Mouse (Mus musculus): ENCODE measurements around the gene Apaf1. TPM values are rescaled to one million over a fixed set of nuclear protein-coding genes. Genes with fewer than 3 reads are reported as not detected.

Apaf1 gene
- polyA plus RNA-seq, 1 experiment from 2014 or later = 22.2 TPM

DNA sequence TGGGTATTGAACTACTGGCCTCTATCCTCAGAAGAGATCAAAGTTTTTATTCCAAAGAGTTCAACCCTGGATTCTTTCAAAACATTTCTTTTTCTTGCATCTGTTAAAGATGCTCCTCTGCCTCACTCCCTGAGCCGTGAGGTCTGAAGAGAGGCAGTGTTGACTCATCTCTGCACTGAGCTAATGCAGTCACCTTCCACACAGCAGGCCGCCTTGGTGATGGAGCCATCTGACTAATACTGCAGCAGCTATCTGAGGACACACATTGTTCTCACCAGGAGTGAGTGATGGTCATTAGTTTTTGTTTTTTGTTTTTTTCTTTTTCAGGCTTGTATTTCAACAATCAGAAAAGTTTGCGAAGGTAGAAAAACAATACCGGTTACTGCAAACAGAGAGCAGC lies 10.2 kb upstream of the Apaf1 start:
- WGBS = 81% methylated on average over 4 of the region's 4 CpGs
- H3K9me3 ChIP-seq (ENCODE audit: control insufficient read depth, low read length) = no peaks in the 10 kb centered on the region
- no peak overlapping the region for H3K27ac ChIP-seq
- H3K36me3 ChIP-seq (replicated peaks; ENCODE audit: control insufficient read depth, insufficient read depth) = peaks cover 7% of the 10 kb centered on the region; the same call in 1 of the 2 replicates
- H3K9ac ChIP-seq = no peak overlapping the region
- H3K4me2 ChIP-seq (replicated peaks) = no peak overlapping the region
- no peak for ATAC-seq (ENCODE audit: low FRiP score)
- no peaks in the 10 kb centered on the region for H3K27me3 ChIP-seq (ENCODE audit: control insufficient read depth, insufficient read depth, low read length)
- no peak overlapping the region for H3K4me3 ChIP-seq (replicated peaks; ENCODE audit: low read length)
- no peaks in the 10 kb centered on the region for H3K4me1 ChIP-seq (replicated peaks; ENCODE audit: control insufficient read depth, insufficient read depth, low read length)
- no peak for DNase-seq (ENCODE audit: low spot score)

GRCm38 (mm10) chr10:91083393-91083927 lies 890 bp upstream of the Apaf1 start:
- 48% methylated on average over 12 of the region's 12 CpGs for WGBS
- ATAC-seq (ENCODE audit: low FRiP score) = no peak

GRCm38 (mm10) chr10:91081959-91082507 lies 537 bp downstream of the Apaf1 start:
- peak overlapping the region; percentile 91 for H3K4me3 ChIP-seq (replicated peaks; ENCODE audit: low read length)
- H3K27ac ChIP-seq = peak overlapping the region; percentile 87
- H3K9ac ChIP-seq = peak overlapping the region; percentile 90
- DNase-seq (ENCODE audit: low spot score) = no peak
- H3K36me3 ChIP-seq (replicated peaks; ENCODE audit: control insufficient read depth, insufficient read depth) = peaks cover 14% of the 10 kb centered on the region
- no peaks in the 10 kb centered on the region for H3K27me3 ChIP-seq (ENCODE audit: control insufficient read depth, insufficient read depth, low read length)
- peak overlapping the region; percentile 80 for H3K4me2 ChIP-seq (replicated peaks)
- ATAC-seq (ENCODE audit: low FRiP score) = peak; percentile 40
- H3K4me1 ChIP-seq (replicated peaks; ENCODE audit: control insufficient read depth, insufficient read depth, low read length) = peaks cover 13% of the 10 kb centered on the region
- H3K9me3 ChIP-seq (ENCODE audit: control insufficient read depth, low read length) = no peaks in the 10 kb centered on the region
- under 1% methylated on average over 27 of the region's 27 CpGs for WGBS

More at GRCm38 (mm10) chr10:91083393-91083927, 890 bp upstream of the Apaf1 start:
- Histone ChIP-seq H3K4me1 (replicated peaks; ENCODE audit: control insufficient read depth, insufficient read depth, low read length) (peaks cover 13% of the 10 kb centered on the region), H3K9me3 (ENCODE audit: control insufficient read depth, low read length) (no peaks in the 10 kb centered on the region), H3K9ac (peak overlapping the region; percentile 66), H3K4me3 (replicated peaks; ENCODE audit: low read length) (peak overlapping the region; percentile 91), H3K36me3 (replicated peaks; ENCODE audit: control insufficient read depth, insufficient read depth) (peaks cover under 1% of the 10 kb centered on the region), H3K27me3 (ENCODE audit: control insufficient read depth, insufficient read depth, low read length) (no peaks in the 10 kb centered on the region), H3K27ac (peak overlapping the region; percentile 72), H3K4me2 (replicated peaks) (peak overlapping the region; percentile 80)
- DNase-seq (ENCODE audit: low spot score) = no peak

DNA sequence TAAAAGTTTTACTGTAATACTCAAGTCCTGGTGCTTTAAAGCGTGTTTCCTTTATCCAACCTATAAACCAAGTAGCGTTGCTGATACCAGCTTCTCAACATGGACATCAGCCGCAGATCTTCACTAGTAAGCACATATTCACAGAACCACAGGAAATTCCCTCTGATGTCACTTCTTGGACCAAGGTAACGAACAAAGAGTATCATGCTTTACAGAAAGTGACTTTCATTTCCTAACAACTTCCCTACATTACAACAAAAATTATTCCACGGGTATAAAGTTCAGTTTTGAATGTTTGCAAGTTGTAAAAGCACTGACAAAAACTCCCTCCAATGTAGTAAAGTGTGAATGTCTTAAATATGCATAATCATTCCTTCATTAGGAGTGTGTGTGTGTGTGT lies 2.0 kb downstream of the Apaf1 start:
- Histone ChIP-seq H3K4me3 (replicated peaks; ENCODE audit: low read length) (no peak overlapping the region), H3K36me3 (replicated peaks; ENCODE audit: control insufficient read depth, insufficient read depth) (peaks cover 25% of the 10 kb centered on the region), H3K27ac (no peak overlapping the region), H3K9ac (no peak overlapping the region), H3K27me3 (ENCODE audit: control insufficient read depth, insufficient read depth, low read length) (no peaks in the 10 kb centered on the region), H3K4me1 (replicated peaks; ENCODE audit: control insufficient read depth, insufficient read depth, low read length) (peaks cover 13% of the 10 kb centered on the region), H3K9me3 (ENCODE audit: control insufficient read depth, low read length) (no peaks in the 10 kb centered on the region), H3K4me2 (replicated peaks) (0 out of 2 replicates have a peak overlapping the region, but pooled peaks have one; percentile 80)
- WGBS = 90% methylated on average over 5 of the region's 5 CpGs
- DNase-seq (ENCODE audit: low spot score) = no peak
- ATAC-seq (ENCODE audit: low FRiP score) = no peak

DNA sequence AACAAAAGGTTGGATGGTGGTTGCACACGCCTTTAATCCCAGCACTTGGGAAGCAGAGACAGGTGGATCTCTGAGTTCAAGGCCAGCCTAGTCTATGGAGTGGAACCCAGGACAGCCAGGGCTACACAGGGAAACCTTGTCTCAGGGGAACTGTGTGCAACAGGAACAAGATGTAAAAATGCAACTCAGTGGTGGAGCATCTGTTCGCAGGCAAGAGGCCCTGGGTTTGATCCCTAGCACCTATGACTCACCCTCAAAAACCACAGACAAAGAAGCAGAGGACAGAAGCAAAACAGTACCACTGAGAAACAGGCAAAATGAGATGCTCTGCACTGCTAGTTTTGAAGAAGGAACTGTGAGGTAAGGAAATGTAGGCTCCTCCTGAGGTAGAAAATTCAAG lies 5.9 kb downstream of the Apaf1 start:
- WGBS = 89% methylated on average over 2 of the region's 2 CpGs
- no peak for ATAC-seq (ENCODE audit: low FRiP score)
- no peak overlapping the region for H3K4me2 ChIP-seq (replicated peaks)
- no peak overlapping the region for H3K4me3 ChIP-seq (replicated peaks; ENCODE audit: low read length)
- H3K4me1 ChIP-seq (replicated peaks; ENCODE audit: control insufficient read depth, insufficient read depth, low read length) = peaks cover 8% of the 10 kb centered on the region
- no peak overlapping the region for H3K27ac ChIP-seq
- no peaks in the 10 kb centered on the region for H3K27me3 ChIP-seq (ENCODE audit: control insufficient read depth, insufficient read depth, low read length)
- no peaks in the 10 kb centered on the region for H3K9me3 ChIP-seq (ENCODE audit: control insufficient read depth, low read length)
- peaks cover 43% of the 10 kb centered on the region for H3K36me3 ChIP-seq (replicated peaks; ENCODE audit: control insufficient read depth, insufficient read depth)
- H3K9ac ChIP-seq = no peak overlapping the region
- DNase-seq (ENCODE audit: low spot score) = no peak

GRCm38 (mm10) chr10:91073345-91073744 lies 9.2 kb downstream of the Apaf1 start:
- Histone ChIP-seq H3K27me3 (ENCODE audit: control insufficient read depth, insufficient read depth, low read length) (no peaks in the 10 kb centered on the region), H3K4me2 (replicated peaks) (no peak overlapping the region), H3K9ac (no peak overlapping the region), H3K36me3 (replicated peaks; ENCODE audit: control insufficient read depth, insufficient read depth) (peaks cover 49% of the 10 kb centered on the region), H3K27ac (no peak overlapping the region), H3K9me3 (ENCODE audit: control insufficient read depth, low read length) (no peaks in the 10 kb centered on the region), H3K4me3 (replicated peaks; ENCODE audit: low read length) (no peak overlapping the region), H3K4me1 (replicated peaks; ENCODE audit: control insufficient read depth, insufficient read depth, low read length) (no peaks in the 10 kb centered on the region)
- DNase-seq (ENCODE audit: low spot score) (no peak), ATAC-seq (ENCODE audit: low FRiP score) (no peak)
- WGBS = 91% methylated on average over 3 of the region's 3 CpGs

GRCm38 (mm10) chr10:91071768-91072167 lies 10.8 kb downstream of the Apaf1 start:
- peak; percentile 52 for DNase-seq (ENCODE audit: low spot score)
- no peak overlapping the region for H3K4me3 ChIP-seq (replicated peaks; ENCODE audit: low read length)
- no peaks in the 10 kb centered on the region for H3K4me1 ChIP-seq (replicated peaks; ENCODE audit: control insufficient read depth, insufficient read depth, low read length)
- H3K4me2 ChIP-seq (replicated peaks) = no peak overlapping the region
- H3K9me3 ChIP-seq (ENCODE audit: control insufficient read depth, low read length) = no peaks in the 10 kb centered on the region
- H3K36me3 ChIP-seq (replicated peaks; ENCODE audit: control insufficient read depth, insufficient read depth) = peaks cover 41% of the 10 kb centered on the region
- H3K27me3 ChIP-seq (ENCODE audit: control insufficient read depth, insufficient read depth, low read length) = no peaks in the 10 kb centered on the region
- H3K9ac ChIP-seq = no peak overlapping the region
- WGBS = 48% methylated on average over 1 of the region's 1 CpGs
- no peak overlapping the region for H3K27ac ChIP-seq
- no peak for ATAC-seq (ENCODE audit: low FRiP score)

DNA sequence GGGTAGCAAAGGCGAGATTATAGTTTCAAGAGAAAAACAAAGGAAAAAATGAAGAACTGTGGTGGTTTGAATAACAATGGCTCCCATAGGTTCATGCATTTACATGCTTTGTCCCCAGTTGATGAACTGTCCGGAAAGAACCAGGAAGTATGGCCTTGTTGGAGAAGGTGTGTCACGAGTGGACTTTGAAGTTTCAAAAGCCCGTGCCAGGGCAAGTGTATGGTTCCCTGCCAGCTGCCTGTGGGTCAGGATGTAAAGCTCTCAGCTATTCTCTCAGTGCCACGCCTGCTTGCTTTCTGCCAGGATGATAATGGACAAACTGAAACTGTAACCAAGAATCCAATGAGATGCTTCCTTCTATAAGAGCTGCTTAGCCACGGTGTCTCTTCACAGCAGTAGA lies 20.2 kb downstream of the Apaf1 start:
- WGBS = 89% methylated on average over 6 of the region's 6 CpGs
- Histone ChIP-seq H3K4me1 (replicated peaks; ENCODE audit: control insufficient read depth, insufficient read depth, low read length) (no peaks in the 10 kb centered on the region), H3K27me3 (ENCODE audit: control insufficient read depth, insufficient read depth, low read length) (no peaks in the 10 kb centered on the region), H3K36me3 (replicated peaks; ENCODE audit: control insufficient read depth, insufficient read depth) (peaks cover 82% of the 10 kb centered on the region), H3K9ac (no peak overlapping the region), H3K9me3 (ENCODE audit: control insufficient read depth, low read length) (no peaks in the 10 kb centered on the region), H3K27ac (no peak overlapping the region), H3K4me3 (replicated peaks; ENCODE audit: low read length) (no peak overlapping the region), H3K4me2 (replicated peaks) (no peak overlapping the region)
- ATAC-seq (ENCODE audit: low FRiP score) = no peak
- no peak for DNase-seq (ENCODE audit: low spot score)

GRCm38 (mm10) chr10:91060742-91061141 lies 21.8 kb downstream of the Apaf1 start:
- peaks cover 68% of the 10 kb centered on the region for H3K36me3 ChIP-seq (replicated peaks; ENCODE audit: control insufficient read depth, insufficient read depth)
- H3K4me2 ChIP-seq (replicated peaks) = no peak overlapping the region
- H3K9ac ChIP-seq = no peak overlapping the region
- DNase-seq (ENCODE audit: low spot score) = peak; percentile 47
- no peaks in the 10 kb centered on the region for H3K9me3 ChIP-seq (ENCODE audit: control insufficient read depth, low read length)
- no peak overlapping the region for H3K27ac ChIP-seq
- no peaks in the 10 kb centered on the region for H3K27me3 ChIP-seq (ENCODE audit: control insufficient read depth, insufficient read depth, low read length)
- ATAC-seq (ENCODE audit: low FRiP score) = no peak
- H3K4me1 ChIP-seq (replicated peaks; ENCODE audit: control insufficient read depth, insufficient read depth, low read length) = no peaks in the 10 kb centered on the region
- WGBS = 34% methylated on average over 5 of the region's 5 CpGs
- no peak overlapping the region for H3K4me3 ChIP-seq (replicated peaks; ENCODE audit: low read length)

DNA sequence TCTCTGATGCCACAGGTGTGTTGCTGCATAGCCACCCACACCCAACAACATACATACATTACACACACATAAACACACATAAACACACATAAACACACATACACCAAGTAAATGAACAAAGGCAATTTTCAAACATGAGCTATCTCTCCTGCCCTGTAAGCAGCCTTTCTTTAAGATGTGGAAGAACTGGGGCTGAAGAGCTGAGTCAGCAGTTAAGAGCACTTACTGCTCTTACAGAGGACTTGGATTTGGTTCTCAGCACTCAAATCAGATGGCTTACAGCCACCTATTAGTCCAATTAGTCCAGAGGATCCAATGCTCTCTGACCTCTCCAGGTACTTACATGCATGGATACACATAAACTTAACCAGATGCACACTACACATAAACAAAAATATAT lies 29.8 kb downstream of the Apaf1 start:
- H3K4me2 ChIP-seq (replicated peaks) = no peak overlapping the region
- H3K9me3 ChIP-seq (ENCODE audit: control insufficient read depth, low read length) = no peaks in the 10 kb centered on the region
- no peak overlapping the region for H3K27ac ChIP-seq
- no peaks in the 10 kb centered on the region for H3K27me3 ChIP-seq (ENCODE audit: control insufficient read depth, insufficient read depth, low read length)
- H3K4me1 ChIP-seq (replicated peaks; ENCODE audit: control insufficient read depth, insufficient read depth, low read length) = no peaks in the 10 kb centered on the region
- no peak for DNase-seq (ENCODE audit: low spot score)
- H3K36me3 ChIP-seq (replicated peaks; ENCODE audit: control insufficient read depth, insufficient read depth) = peaks cover 60% of the 10 kb centered on the region
- ATAC-seq (ENCODE audit: low FRiP score) = no peak
- no peak overlapping the region for H3K4me3 ChIP-seq (replicated peaks; ENCODE audit: low read length)
- H3K9ac ChIP-seq = no peak overlapping the region
